Mouse (Mus musculus) bone marrow, adult 2 months (tissue): ENCODE measurements around the gene Trmt2a. TPM values are rescaled to one million over a fixed set of nuclear protein-coding genes. Genes with fewer than 3 reads are reported as not detected.
A peak's percentile ranks its signal among the peaks of the same experiment; 100 is the strongest.

Experiments
- H3K27ac ChIP-seq: fragments of 200-500 bp; 2 replicates; pipeline ENCODE4 v1.5.1; 2012; ENCODE audit warnings: low read depth, mild to moderate bottlenecking, control low read depth, inconsistent platforms, low read length; ENCODE audit not compliant: control insufficient read depth, poor library complexity, insufficient read depth
- H3K4me1 ChIP-seq: fragments of 200-500 bp; 2 replicates; pipeline ENCODE4 v1.6.1; 2011; ENCODE audit warnings: low read length; ENCODE audit not compliant: control insufficient read depth, insufficient read depth
- H3K4me3 ChIP-seq: fragments of 200-500 bp; replicated peaks from 2 replicates; pipeline ENCODE3; 2011; ENCODE audit warnings: mild to moderate bottlenecking, low read depth, low read length, control low read depth; ENCODE audit not compliant: control insufficient read depth
- CTCF ChIP-seq: fragments of 200-500 bp; IDR thresholded peaks from 2 replicates; pipeline ENCODE4 v1.5.1; 2011; ENCODE audit warnings: low read length, control low read depth; ENCODE audit not compliant: control insufficient read depth, insufficient read depth
- POLR2A ChIP-seq: fragments of 200-500 bp; IDR thresholded peaks from 2 replicates; pipeline ENCODE4 v1.6.1; 2011; ENCODE audit warnings: low read depth, mild to moderate bottlenecking, control low read depth, low read length, borderline replicate concordance; ENCODE audit not compliant: control insufficient read depth
- WGBS: fragments of 180-500 bp; shearing (Covaris S2); methylation state at CpG from one replicate; pipeline ENCODE4 v1.1.7; 2018; 5-methylcytosine and 5-hydroxymethylcytosine counted together
- polyA plus RNA-seq: library from polyadenylated mRNA; stranded (reverse); fragments of >200 nt; gene quantifications from 2 replicates; pipeline ENCODE4 v1.2.4, GENCODE M21; 2011; ENCODE audit warnings: low replicate concordance; ENCODE audit not compliant: missing spikeins, insufficient read depth, insufficient read length

Gene Trmt2a
- polyA plus RNA-seq, 1 experiment, result 104 TPM

DNA sequence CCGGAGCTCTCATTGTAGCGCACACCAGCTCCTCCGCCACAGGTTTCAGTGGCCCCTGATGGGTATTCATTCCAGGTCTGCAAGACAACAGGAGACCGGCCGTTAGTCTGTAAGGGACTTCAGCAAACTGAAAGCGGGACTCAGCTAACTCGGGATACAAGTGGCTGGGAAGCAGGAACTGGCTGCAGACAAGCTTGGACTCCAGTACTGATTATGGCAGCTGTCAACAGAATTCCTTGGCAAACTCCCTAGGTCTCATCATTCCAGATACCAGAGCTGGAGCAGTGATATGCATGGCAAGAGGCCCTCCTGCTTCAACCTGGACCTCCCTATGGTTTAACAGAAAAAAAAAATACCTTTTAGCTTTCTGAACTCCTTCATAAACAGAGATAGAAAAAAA lies 33.6 kb upstream of the Trmt2a start:
- no peak overlapping the region for H3K4me3 ChIP-seq
- peaks cover 1% of the 10 kb centered on the region; the same call in 1 of the 2 replicates for H3K4me1 ChIP-seq
- no peak overlapping the region for H3K27ac ChIP-seq
- WGBS, result 84% methylated on average over 7 of the region's 7 CpGs
- TF ChIP-seq CTCF, result no peak
- no peak for TF ChIP-seq POLR2A

- 76% methylated on average over 4 of the region's 4 CpGs for WGBS
- H3K4me1 ChIP-seq, result peaks cover 3% of the 10 kb centered on the region; the same call in 1 of the 2 replicates
- H3K4me3 ChIP-seq, result no peak within 1 kb of the TSS
- no peak within 1 kb of the TSS for H3K27ac ChIP-seq
- no peak for TF ChIP-seq POLR2A
These were observed 30.9 kb upstream of the Trmt2a start, which contains the start of gene Ccdc188 for GRCm38 (mm10) chr16:18217579-18217978. TSS of gene Ccdc188 (plus strand) at chr16:18217879.

GRCm38 (mm10) chr16:18218580-18218996 lies 29.9 kb upstream of the Trmt2a start:
- no peak for TF ChIP-seq CTCF
- no peak for TF ChIP-seq POLR2A
- Histone ChIP-seq H3K27ac (no peak overlapping the region), H3K4me3 (no peak overlapping the region), H3K4me1 (peaks cover 3% of the 10 kb centered on the region; the same call in 1 of the 2 replicates)
- 81% methylated on average over 9 of the region's 9 CpGs for WGBS

DNA sequence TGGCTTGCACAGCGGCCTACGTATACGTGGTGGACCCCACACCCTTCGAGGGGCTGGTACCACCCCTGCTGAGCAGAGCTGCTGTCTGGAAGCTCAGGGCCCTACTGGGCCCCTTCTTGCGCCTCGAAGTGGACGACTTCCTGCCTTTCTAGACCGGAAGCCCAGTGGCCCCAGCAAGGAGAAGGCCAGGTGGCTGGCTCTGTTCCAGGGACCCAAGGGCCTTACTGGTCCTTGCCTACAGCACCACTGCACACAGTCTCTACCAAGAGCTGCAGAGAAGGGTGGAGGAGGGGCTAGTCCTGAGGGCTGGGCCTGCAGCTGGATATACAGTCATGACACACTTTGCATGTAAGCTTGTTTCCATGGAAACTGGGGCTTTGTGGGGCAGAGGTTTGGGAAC lies 28.5 kb upstream of the Trmt2a start:
- Histone ChIP-seq H3K4me1 (peaks cover 3% of the 10 kb centered on the region; the same call in 1 of the 2 replicates), H3K27ac (peak overlapping the region; percentile 23; the same call in 1 of the 2 replicates), H3K4me3 (no peak overlapping the region)
- 17% methylated on average over 8 of the region's 8 CpGs for WGBS
- TF ChIP-seq POLR2A (no peak), CTCF (no peak)

DNA sequence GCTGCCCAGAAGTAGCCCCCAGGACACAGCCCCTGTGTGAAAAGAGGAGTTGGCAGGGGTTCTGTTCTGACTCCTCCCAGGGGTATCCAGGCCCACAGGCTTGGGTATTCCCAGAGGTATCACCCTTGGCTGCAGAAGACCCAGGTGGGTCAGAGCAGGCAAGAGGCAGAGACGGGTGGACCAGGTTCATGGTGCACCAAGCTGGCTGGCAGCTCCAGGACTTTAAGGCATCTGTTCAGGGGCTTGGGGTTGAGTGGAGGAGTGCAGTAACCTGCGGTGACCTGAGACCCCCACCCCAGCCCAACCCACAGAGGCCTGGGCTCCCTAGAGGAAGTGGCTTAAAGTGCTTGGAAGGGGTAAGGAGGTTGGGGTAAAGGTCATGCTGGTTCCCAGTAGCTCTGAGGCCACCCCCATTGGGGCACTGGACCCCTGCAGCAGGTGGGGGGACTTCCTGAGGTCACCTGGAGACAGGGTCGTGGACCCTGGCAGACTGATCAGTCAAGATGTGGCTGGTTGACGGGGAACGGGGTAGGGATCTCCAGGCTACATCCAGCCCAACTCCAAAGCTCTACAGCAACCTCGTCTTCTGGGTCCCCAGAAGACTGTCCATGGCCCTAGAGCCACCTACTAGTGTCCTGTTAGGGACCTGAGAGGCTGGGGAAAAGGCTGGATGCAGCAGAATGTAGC lies 27.5 kb upstream of the Trmt2a start:
- 72% methylated on average over 6 of the region's 6 CpGs for WGBS
- H3K4me1 ChIP-seq, result peaks cover 3% of the 10 kb centered on the region; the same call in 1 of the 2 replicates
- no peak overlapping the region for H3K4me3 ChIP-seq
- no peak overlapping the region for H3K27ac ChIP-seq
- TF ChIP-seq POLR2A (no peak), CTCF (no peak)

DNA sequence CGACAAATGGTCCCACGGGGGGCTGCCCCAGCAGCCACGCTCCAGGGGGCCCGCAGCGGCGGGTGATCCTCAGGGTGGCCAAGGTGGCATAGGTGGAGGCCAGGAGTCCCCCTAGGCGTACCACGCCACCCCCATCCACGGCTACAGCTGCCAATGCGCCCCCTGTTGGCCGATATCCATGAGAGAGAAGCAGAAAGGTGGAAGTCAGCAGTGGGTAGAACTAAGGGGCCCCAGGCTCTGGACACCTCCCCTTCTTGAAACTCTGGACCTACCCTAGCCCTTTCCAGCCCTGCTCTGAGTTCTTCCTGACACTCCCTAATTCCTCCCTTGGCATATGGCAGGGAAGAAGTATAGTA lies 27.0 kb upstream of the Trmt2a start:
- Histone ChIP-seq H3K4me1 (peaks cover 3% of the 10 kb centered on the region; the same call in 1 of the 2 replicates), H3K4me3 (no peak overlapping the region), H3K27ac (no peak overlapping the region)
- WGBS, result 70% methylated on average over 11 of the region's 11 CpGs
- no peak for TF ChIP-seq CTCF
- TF ChIP-seq POLR2A, result no peak

DNA sequence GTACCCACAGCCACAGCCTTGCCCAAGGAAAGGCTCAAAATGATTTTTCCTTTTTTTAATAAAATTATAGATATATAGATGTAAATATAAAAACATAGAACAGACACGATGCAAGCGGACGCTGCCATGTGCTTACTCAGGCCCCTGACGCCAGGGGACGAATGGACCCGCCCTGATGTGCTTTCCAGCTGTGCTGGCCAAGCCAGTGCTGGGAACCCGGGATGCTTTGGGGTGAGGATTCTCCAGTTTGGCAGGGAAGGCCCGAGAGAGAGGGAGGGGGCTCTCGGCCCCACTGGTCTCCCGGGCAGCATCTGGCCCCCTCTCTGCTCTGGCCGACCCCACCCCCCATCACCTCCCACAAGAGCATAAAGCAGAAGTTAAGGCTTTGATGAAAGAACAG lies 26.3 kb upstream of the Trmt2a start:
- H3K4me1 ChIP-seq, result peaks cover 3% of the 10 kb centered on the region; the same call in 1 of the 2 replicates
- WGBS, result 75% methylated on average over 11 of the region's 11 CpGs
- H3K4me3 ChIP-seq, result no peak overlapping the region
- no peak for TF ChIP-seq CTCF
- no peak for TF ChIP-seq POLR2A
- no peak overlapping the region for H3K27ac ChIP-seq

DNA sequence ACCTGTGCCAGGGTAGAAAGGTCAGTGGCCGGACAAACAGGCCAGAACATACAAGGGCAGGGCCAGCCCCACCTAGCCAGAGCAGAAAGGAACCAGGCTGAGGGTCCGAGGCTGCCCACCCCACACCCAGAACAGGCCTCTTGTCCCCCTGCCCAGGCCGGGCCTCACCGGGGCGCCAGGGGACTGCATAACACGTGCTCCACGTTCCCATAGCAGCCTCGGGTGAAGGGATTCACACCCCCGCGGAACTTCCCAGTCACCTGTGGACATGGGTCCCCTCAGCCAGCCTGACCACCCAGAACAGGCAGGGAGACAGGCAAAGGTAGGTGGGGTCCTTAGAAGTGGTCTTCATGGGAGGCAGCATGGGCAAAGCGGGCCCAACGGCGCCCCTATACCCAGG lies 21.3 kb upstream of the Trmt2a start:
- Histone ChIP-seq H3K27ac (no peak overlapping the region), H3K4me3 (no peak overlapping the region), H3K4me1 (peaks cover 2% of the 10 kb centered on the region; the same call in 1 of the 2 replicates)
- TF ChIP-seq CTCF (no peak), POLR2A (no peak)
- 87% methylated on average over 13 of the region's 13 CpGs for WGBS

DNA sequence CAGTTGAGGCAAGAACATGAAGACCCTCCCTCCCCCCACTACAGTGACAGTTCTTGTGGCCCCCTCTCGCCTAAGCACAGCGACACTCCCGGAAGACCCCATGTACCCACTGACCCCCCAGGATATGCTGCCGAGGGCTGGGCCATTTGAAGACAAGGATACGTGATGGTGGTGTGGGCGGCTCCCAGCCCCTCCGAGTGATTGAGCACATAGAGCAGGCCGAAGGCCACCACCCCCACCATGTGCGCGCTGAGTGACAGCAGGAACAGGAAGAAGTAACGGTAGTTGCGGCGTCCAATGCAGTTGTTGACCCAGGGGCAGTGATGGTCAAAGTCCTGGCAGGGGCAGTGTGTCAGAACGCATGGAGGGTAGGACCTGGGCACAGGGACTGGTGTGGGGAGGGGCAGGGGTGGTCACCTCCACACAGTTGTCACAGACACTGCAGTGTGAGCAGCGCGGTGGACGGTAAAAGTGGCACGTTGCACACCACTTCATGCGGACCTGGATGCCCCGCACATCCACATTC lies 20.5 kb upstream of the Trmt2a start:
- no peak overlapping the region for H3K4me3 ChIP-seq
- H3K4me1 ChIP-seq, result peaks cover 2% of the 10 kb centered on the region; the same call in 1 of the 2 replicates
- 92% methylated on average over 20 of the region's 20 CpGs for WGBS
- TF ChIP-seq CTCF (no peak), POLR2A (no peak)
- H3K27ac ChIP-seq, result no peak overlapping the region
